Mouse (Mus musculus): Measurements from ENCODE around the gene Igf2bp3. TPM values are rescaled to one million over a fixed set of nuclear protein-coding genes. Genes with fewer than 3 reads are reported as not detected.

Igf2bp3 gene
- total RNA-seq, 2 experiments from 2014 or later: 0.02 TPM; not detected in 1

GRCm38 (mm10) chr6:49141125-49141524 is 73.6 kb downstream of the Igf2bp3 start:
- ATAC-seq (ENCODE audit: poor library complexity, severe bottlenecking): no peak

DNA sequence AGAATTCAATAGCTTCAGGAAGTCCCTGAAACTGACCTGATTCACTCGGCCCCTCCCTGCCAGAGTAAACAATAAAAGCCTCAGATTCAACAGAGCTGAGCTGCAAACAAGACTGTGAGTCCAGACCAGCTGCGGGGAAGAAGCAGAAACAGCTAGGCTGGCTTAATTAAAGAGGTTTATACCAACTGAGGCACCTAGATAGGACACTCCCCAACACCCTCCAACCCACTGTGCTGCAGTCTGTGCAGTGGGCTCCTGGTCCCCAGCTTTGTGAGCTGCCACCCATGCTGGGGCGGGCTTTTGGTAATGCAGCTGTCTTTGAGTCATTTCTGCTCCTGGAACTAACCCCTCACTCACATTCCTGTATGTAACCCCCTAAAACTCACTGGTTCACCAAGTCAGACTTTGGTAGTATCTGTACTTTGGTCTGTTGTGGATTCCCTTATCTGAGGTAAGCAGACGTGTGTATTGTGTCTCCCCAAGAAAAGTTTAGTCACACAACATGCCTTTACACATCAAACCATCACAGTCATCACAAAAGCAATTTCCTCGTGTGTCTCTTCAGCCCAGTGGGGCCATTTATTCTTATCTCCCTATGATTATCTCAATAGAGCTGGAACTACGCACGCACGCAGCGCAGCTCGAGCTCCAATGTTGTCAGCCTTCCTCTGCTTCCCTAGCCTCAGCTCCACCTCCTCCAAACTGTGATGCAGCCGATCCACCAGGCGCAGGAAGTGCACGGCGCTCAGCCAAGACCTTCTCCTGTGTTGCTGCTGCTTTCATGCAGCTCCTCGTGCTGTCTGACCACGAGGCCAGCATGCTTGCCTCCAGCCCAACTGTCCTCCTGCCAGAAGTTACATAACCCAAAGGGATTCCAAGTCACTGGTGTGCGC is 76.4 kb downstream of the Igf2bp3 start:
- no peak for ATAC-seq (ENCODE audit: poor library complexity, severe bottlenecking)

DNA sequence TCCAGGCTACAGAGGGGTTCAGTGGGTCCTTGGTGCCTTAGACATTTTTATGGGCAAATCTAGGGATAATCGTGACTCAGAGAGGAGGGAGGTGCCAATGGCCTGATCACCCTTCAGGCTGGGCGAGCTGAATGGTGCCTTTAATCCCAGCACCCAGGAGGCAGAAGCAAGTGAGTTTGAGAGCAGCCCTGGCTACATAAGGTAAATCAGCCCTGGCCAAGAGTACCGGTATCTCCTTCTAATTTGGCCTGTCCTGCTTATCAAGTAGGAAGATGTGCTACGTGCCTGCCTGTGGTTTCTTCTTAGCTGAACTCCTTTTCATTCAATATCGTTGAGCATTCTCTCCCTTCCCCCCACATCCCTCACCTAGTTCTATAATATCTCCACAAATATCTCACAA is 78.0 kb downstream of the Igf2bp3 start:
- ATAC-seq (ENCODE audit: poor library complexity, severe bottlenecking): no peak

DNA sequence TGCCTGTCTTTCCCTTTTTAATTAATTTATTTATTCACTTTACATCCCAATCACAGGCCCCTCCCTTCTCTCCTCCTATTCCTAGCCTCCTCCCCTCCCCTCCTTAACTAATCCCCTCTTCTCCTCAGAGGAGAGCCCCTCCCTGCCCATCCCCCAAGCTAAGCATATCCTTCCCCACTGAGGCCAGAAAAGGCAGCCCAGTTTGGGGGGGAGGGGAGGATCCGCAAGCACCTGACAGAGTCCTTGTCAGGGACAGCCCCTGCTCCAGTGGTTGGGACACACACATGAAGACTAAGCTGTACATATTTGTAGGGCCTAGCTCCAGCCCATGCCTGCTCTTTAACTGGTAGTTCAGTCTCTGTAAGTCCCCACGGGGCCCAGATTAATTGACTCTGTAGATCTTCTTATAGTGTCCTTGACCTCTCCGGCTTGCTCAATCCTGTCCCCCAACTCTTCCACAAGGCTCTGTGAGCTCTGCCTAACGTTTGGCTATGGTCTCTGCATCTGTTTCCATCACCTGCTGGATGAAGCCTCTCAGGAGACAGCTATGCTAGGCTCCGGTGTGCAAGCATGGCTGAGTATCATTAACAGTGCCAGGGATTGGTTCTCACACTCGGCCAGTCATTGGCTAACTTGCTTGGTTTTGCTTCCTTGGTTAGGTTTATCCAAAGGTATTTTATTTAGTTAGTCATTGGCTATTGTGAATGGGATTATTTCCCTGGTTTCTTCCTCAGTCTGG is 82.2 kb downstream of the Igf2bp3 start:
- ATAC-seq (ENCODE audit: poor library complexity, severe bottlenecking): no peak

GRCm38 (mm10) chr6:49131855-49132254 is 82.9 kb downstream of the Igf2bp3 start:
- no peak for ATAC-seq (ENCODE audit: poor library complexity, severe bottlenecking)

DNA sequence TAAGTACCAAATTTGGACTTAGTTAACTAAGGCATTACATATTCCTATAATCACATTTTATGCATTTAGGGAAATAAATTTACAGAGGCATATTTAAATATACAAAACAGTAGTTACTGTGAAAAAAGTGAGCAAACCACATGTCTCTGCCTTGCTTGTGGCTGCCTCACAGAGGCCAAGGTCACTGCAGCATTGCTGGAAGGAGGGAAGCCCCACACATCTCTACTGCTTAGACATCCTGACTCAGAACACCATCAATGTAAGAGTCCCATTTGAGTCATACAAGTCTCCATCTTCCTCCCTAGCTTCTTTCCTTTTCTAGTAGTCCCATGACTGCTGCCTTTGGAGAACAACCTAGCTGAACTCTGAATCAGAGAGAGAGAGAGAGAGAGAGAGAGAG is 84.4 kb downstream of the Igf2bp3 start:
- no peak for ATAC-seq (ENCODE audit: poor library complexity, severe bottlenecking)

DNA sequence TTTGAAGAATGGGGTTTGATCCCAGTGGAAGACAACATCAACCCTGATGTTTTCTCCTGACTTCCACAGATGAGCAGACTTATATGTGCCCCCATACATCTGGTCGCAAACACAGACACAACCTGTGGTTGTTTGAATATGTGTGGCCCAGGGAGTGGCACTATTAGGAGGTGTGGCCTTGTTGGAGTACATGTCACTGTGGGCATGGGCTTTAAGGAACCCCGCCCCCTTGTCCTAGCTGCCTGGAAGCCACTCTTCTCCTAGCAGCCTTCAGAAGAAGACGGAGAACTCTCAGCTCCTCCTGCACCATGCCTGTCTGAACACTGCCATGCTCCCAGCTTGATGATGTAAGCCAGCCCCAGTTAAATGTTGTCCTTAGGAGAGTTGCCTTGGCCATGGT is 94.4 kb downstream of the Igf2bp3 start:
- ATAC-seq (ENCODE audit: poor library complexity, severe bottlenecking): no peak

DNA sequence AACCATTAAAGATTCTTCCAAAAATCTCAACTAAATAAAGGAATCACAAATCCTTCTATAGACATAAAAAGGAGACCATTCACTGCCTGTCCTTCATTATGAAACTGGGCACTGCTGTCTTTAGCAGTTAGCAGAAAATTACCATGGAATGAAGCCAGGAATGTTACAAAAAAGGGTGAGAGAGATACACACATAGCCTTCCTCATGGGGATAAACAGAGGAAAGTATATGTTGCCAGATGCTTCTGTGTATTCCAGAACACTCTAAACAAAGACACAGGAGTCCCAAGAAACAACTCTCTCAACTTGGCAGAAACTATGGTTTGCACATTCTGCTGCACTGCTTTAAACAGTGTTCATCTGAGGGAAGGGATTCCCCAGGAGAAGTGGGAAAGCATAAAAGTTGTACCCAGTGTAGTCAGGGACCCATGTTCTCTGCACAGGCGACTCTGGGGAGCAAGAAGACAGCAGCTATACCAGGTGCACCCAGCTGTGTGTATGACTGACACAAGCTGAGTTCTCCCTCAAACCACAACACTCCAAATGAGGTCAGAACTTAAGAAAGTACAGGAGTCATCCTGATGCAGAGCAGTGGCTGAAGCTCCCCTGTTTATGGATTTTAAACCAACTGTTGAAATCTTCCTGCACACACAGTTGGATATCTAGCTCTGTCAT is 95.2 kb downstream of the Igf2bp3 start:
- no peak for ATAC-seq (ENCODE audit: poor library complexity, severe bottlenecking)

- no peak for ATAC-seq (ENCODE audit: poor library complexity, severe bottlenecking)
These were observed 96.3 kb downstream of the Igf2bp3 start for GRCm38 (mm10) chr6:49118446-49118845.

DNA sequence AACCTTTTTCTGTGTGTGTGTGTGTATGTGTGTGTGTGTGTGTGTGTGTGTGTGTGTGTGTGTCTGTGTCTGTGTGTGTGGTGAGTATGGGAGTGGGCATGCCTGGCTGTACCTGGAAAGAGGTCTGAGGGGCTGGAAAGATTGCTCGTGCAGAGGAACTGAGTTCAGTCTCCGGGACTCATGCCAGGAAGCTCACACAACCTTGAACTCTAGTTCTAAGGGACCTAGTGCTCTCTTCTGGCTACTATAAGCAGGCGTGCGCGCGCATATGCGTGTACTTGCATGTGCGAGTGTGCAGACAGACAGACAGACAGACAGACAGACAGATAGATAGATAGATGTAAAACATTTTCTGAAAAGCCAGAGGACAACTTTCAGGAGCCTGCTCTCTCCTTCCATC is 98.5 kb downstream of the Igf2bp3 start:
- no peak for ATAC-seq (ENCODE audit: poor library complexity, severe bottlenecking)

DNA sequence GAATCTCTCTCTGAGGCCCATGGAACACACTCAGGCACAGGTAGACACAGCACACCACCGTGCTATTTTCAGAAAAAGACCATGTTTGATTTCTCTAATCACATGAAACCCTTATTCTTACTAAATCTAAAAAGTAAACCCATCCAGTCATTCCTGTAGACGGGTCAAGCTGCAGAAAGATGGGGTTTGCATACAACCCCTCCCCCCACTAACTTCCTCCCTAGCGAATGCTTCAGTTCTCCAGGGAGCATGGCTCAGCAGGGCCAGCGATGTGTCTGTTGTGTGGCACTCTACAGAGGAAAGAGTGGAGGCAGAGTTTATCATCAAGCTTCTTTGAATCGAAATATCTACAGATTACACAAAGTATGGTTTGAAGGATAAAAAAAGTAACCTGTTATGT is 99.2 kb downstream of the Igf2bp3 start:
- ATAC-seq (ENCODE audit: poor library complexity, severe bottlenecking): no peak

DNA sequence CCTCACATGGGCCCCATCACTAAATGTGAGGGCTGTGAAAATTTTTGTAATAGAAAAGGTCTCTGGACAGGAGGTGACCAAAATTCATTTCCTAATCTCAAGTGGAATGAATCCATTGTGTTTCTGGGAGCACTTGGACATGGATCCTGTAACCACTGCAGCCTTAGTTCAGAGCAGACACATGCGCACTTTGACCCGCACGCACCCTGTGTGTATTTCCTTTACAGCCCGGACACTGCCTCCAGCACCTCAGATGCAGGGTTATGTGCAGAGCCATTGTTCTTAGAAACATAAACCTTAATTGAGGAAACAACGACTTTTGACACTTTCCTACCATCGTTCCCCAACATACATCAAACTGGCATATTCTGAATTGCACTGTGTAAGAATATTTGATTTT is 100.3 kb downstream of the Igf2bp3 start:
- no peak for ATAC-seq (ENCODE audit: poor library complexity, severe bottlenecking)

- no peak for ATAC-seq (ENCODE audit: poor library complexity, severe bottlenecking)
These were observed 100.9 kb downstream of the Igf2bp3 start for GRCm38 (mm10) chr6:49113895-49114294.

- ATAC-seq (ENCODE audit: poor library complexity, severe bottlenecking): no peak
These were observed 105.6 kb downstream of the Igf2bp3 start for GRCm38 (mm10) chr6:49109196-49109595.

DNA sequence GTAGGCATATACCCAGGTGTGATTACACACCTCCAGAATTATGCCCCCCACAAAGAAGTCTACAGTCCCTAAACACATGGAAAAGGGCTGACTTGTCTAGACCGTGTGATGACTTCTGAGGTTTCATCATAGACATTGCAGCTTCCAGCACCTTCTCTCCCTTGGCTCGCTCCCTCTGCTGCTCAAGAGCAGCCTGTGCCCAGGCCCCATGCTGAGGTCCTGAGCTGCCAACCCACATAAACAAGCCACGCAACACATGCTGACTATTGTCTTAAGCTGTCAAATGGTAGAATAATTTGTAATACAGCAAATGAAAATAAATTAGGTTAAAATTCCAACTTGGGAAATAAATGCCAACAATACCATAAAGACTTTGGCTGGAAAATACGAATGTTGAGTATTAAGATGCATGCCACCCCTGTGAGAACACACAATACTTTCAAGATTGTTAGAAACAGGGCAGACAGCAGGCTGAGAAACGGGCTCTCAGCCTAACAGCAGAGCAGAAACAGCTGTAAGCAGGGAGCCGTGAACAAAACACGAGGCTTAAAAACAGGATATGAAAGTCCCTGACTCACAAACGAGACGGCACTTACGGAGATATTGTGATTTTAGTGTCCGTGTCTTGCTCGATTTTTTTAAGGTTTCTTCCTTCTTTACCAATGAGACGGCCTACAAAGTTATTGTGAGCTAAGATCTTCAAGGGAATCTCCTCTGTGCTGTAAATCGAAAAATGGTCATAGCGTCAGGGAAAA is 107.8 kb downstream of the Igf2bp3 start:
- ATAC-seq (ENCODE audit: poor library complexity, severe bottlenecking): no peak

GRCm38 (mm10) chr6:49099086-49099485 is 115.7 kb downstream of the Igf2bp3 start:
- no peak for ATAC-seq (ENCODE audit: poor library complexity, severe bottlenecking)

DNA sequence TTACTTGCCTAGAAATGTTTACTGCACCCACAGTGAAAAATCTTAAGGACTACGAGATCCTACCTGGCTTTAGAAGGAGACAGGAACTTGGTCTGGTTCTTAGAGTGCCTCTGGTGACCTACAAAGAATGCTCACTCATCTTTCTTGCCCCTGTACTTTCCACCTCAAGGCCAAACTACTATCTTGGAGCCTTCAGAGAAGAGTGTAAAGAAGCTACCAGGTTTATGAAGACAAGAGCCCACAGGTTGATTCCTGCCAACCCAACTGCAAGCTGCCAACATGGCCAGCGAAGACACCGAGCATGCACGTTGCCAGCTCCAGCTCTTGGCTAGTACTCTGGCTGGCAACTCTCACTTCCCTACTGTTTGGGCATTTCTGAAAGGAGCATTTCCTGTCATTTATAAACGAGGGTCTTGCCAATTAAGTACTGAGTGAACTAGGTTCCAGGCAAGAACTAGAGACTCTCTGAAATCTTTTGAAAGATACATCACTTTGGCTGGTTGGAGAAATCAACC is 117.1 kb downstream of the Igf2bp3 start:
- no peak for ATAC-seq (ENCODE audit: poor library complexity, severe bottlenecking)

GRCm38 (mm10) chr6:49096933-49097461 is 117.8 kb downstream of the Igf2bp3 start:
- ATAC-seq (ENCODE audit: poor library complexity, severe bottlenecking): no peak

DNA sequence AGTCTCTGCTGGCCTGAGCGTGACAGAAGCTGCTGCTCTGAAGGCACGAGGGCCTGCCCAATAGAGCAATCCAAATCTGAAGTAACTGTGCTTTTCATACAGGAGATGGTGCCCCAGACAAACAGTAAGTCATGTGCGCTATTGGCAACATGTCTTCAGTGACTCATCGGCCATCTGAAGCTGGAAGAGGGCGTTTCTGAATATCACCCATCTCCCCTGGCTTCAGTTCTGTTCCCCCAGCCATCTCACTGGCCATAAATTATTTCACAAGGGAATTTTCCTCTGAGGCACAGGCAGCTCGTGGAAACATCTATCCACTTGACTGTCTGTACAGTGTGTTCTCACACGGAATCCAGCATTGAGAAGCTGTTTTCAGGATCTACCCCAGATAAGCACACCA is 118.3 kb downstream of the Igf2bp3 start:
- ATAC-seq (ENCODE audit: poor library complexity, severe bottlenecking): no peak

DNA sequence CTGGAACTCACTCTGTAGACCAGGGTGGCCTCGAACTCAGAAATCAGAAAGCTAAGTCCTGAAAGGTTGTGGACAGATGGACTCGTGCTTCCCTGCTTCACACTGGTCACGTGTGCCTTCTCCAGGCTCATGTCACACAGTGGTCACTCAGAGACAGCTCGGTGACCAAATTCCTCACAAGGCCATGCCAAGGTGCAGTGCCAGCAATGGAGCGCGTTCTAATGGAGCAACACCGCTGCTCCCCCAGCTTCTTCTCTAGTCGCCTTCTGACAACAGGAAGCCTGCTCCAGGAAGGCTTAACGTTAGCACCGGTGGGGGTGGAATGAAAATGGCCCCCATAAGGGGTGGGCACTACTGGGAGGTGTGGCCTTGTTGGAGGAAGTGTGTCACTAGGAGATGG is 119.8 kb downstream of the Igf2bp3 start:
- no peak for ATAC-seq (ENCODE audit: poor library complexity, severe bottlenecking)
